Mouse (Mus musculus) cerebral cortex, adult 2 months (tissue): ENCODE results near the gene Ppan.

Source experiments
- WGBS: fragments of 180-500 bp; shearing (Covaris S2); methylation state at CpG from one replicate; pipeline ENCODE4 v1.1.7; 2018; 5-methylcytosine and 5-hydroxymethylcytosine counted together

Ppan gene

GRCm38 (mm10) chr9:20887704-20888385, at the start of gene Ppan:
Gene Ppan (plus strand): TSS chr9:20888175.
- under 1% methylated on average over 43 of the region's 43 CpGs for WGBS

GRCm38 (mm10) chr9:20838931-20839330, 49.0 kb upstream of the Ppan start:
- 77% methylated on average over 6 of the region's 6 CpGs for WGBS

GRCm38 (mm10) chr9:20842211-20842610, 45.8 kb upstream of the Ppan start:
- WGBS: 71% methylated on average over 4 of the region's 4 CpGs

- WGBS: 29% methylated on average over 2 of the region's 2 CpGs
Measured at GRCm38 (mm10) chr9:20842670-20843069, 45.3 kb upstream of the Ppan start.

GRCm38 (mm10) chr9:20850179-20850578, 37.8 kb upstream of the Ppan start:
- 89% methylated on average over 2 of the region's 2 CpGs for WGBS

- 32% methylated on average over 6 of the region's 6 CpGs for WGBS
Measured at GRCm38 (mm10) chr9:20857131-20857530, 30.8 kb upstream of the Ppan start.

GRCm38 (mm10) chr9:20859926-20860325, 28.0 kb upstream of the Ppan start:
- 55% methylated on average over 6 of the region's 6 CpGs for WGBS

GRCm38 (mm10) chr9:20861821-20862220, 26.2 kb upstream of the Ppan start:
- WGBS: 13% methylated on average over 4 of the region's 4 CpGs

- 58% methylated on average over 4 of the region's 4 CpGs for WGBS
Measured at GRCm38 (mm10) chr9:20862225-20862624, 25.8 kb upstream of the Ppan start.

GRCm38 (mm10) chr9:20866879-20867278, 21.1 kb upstream of the Ppan start:
- 72% methylated on average over 3 of the region's 3 CpGs for WGBS

- WGBS: 3% methylated on average over 53 of the region's 53 CpGs
Measured at GRCm38 (mm10) chr9:20868448-20869001, 19.4 kb upstream of the Ppan start, which contains the start of gene A230050P20Rik. Gene A230050P20Rik (plus strand): TSS chr9:20868642.

- WGBS: 4% methylated on average over 19 of the region's 19 CpGs
Measured at GRCm38 (mm10) chr9:20869246-20869645, 18.7 kb upstream of the Ppan start.

GRCm38 (mm10) chr9:20870211-20871173, 17.5 kb upstream of the Ppan start:
- 75% methylated on average over 12 of the region's 12 CpGs for WGBS

- 82% methylated on average over 10 of the region's 10 CpGs for WGBS
Measured at GRCm38 (mm10) chr9:20872991-20873390, 15.0 kb upstream of the Ppan start.

- WGBS: 79% methylated on average over 12 of the region's 12 CpGs
Measured at GRCm38 (mm10) chr9:20873521-20873920, 14.5 kb upstream of the Ppan start.

GRCm38 (mm10) chr9:20875021-20875790, 12.8 kb upstream of the Ppan start:
- 50% methylated on average over 23 of the region's 23 CpGs for WGBS

GRCm38 (mm10) chr9:20876318-20877117, 11.5 kb upstream of the Ppan start:
- 71% methylated on average over 8 of the region's 9 CpGs for WGBS

- 26% methylated on average over 14 of the region's 14 CpGs for WGBS
Measured at GRCm38 (mm10) chr9:20877118-20878040, 10.6 kb upstream of the Ppan start.

- under 1% methylated on average over 69 of the region's 69 CpGs for WGBS
Measured at GRCm38 (mm10) chr9:20878041-20878709, 9.8 kb upstream of the Ppan start.
